Mouse (Mus musculus): ENCODE results near the gene Ccdc175. TPM values are rescaled to one million over a fixed set of nuclear protein-coding genes. Genes with fewer than 3 reads are reported as not detected.

The Ccdc175 gene
- polyA plus RNA-seq, 1 experiment: not detected

GRCm38 (mm10) chr12:72158421-72158820 is 26.4 kb downstream of the Ccdc175 start:
- Histone ChIP-seq H3K4me3 (ENCODE audit: insufficient read depth, low read depth, low read length) (no peak overlapping the region), H3K4me1 (ENCODE audit: control insufficient read depth, insufficient read depth, insufficient read length, low read length) (no peaks in the 10 kb centered on the region), H3K27ac (replicated peaks; ENCODE audit: low read depth, low read length) (no peak overlapping the region)

GRCm38 (mm10) chr12:72150786-72151185 is 34.0 kb downstream of the Ccdc175 start:
- Histone ChIP-seq H3K4me1 (ENCODE audit: control insufficient read depth, insufficient read depth, insufficient read length, low read length) (no peaks in the 10 kb centered on the region), H3K4me3 (ENCODE audit: insufficient read depth, low read depth, low read length) (no peak overlapping the region), H3K27ac (replicated peaks; ENCODE audit: low read depth, low read length) (no peak overlapping the region)

- no peaks in the 10 kb centered on the region for H3K4me1 ChIP-seq (ENCODE audit: control insufficient read depth, insufficient read depth, insufficient read length, low read length)
- H3K4me3 ChIP-seq (ENCODE audit: insufficient read depth, low read depth, low read length): no peak overlapping the region
- H3K27ac ChIP-seq (replicated peaks; ENCODE audit: low read depth, low read length): no peak overlapping the region
These were observed 55.6 kb downstream of the Ccdc175 start for GRCm38 (mm10) chr12:72129203-72129602.

GRCm38 (mm10) chr12:72115686-72116345 is 69.0 kb downstream of the Ccdc175 start:
- Histone ChIP-seq H3K4me1 (ENCODE audit: control insufficient read depth, insufficient read depth, insufficient read length, low read length) (no peaks in the 10 kb centered on the region), H3K27ac (replicated peaks; ENCODE audit: low read depth, low read length) (no peak overlapping the region), H3K4me3 (ENCODE audit: insufficient read depth, low read depth, low read length) (no peak overlapping the region)

GRCm38 (mm10) chr12:72115126-72115525 is 69.7 kb downstream of the Ccdc175 start:
- no peak overlapping the region for H3K27ac ChIP-seq (replicated peaks; ENCODE audit: low read depth, low read length)
- H3K4me3 ChIP-seq (ENCODE audit: insufficient read depth, low read depth, low read length): no peak overlapping the region
- H3K4me1 ChIP-seq (ENCODE audit: control insufficient read depth, insufficient read depth, insufficient read length, low read length): no peaks in the 10 kb centered on the region

- H3K4me1 ChIP-seq (ENCODE audit: control insufficient read depth, insufficient read depth, insufficient read length, low read length): no peaks in the 10 kb centered on the region
- no peak overlapping the region for H3K4me3 ChIP-seq (ENCODE audit: insufficient read depth, low read depth, low read length)
- no peak overlapping the region for H3K27ac ChIP-seq (replicated peaks; ENCODE audit: low read depth, low read length)
These were observed 80.1 kb downstream of the Ccdc175 start for GRCm38 (mm10) chr12:72104525-72105281.

GRCm38 (mm10) chr12:72104027-72104426 is 80.8 kb downstream of the Ccdc175 start:
- Histone ChIP-seq H3K4me3 (ENCODE audit: insufficient read depth, low read depth, low read length) (no peak overlapping the region), H3K4me1 (ENCODE audit: control insufficient read depth, insufficient read depth, insufficient read length, low read length) (no peaks in the 10 kb centered on the region), H3K27ac (replicated peaks; ENCODE audit: low read depth, low read length) (no peak overlapping the region)

- H3K27ac ChIP-seq (replicated peaks; ENCODE audit: low read depth, low read length): no peak overlapping the region
- H3K4me3 ChIP-seq (ENCODE audit: insufficient read depth, low read depth, low read length): no peak overlapping the region
- H3K4me1 ChIP-seq (ENCODE audit: control insufficient read depth, insufficient read depth, insufficient read length, low read length): no peaks in the 10 kb centered on the region
These were observed 82.1 kb downstream of the Ccdc175 start for GRCm38 (mm10) chr12:72102776-72103175.

GRCm38 (mm10) chr12:72096966-72097365 is 87.9 kb downstream of the Ccdc175 start:
- no peak overlapping the region for H3K4me3 ChIP-seq (ENCODE audit: insufficient read depth, low read depth, low read length)
- H3K27ac ChIP-seq (replicated peaks; ENCODE audit: low read depth, low read length): no peak overlapping the region
- no peaks in the 10 kb centered on the region for H3K4me1 ChIP-seq (ENCODE audit: control insufficient read depth, insufficient read depth, insufficient read length, low read length)

GRCm38 (mm10) chr12:72089802-72090201 is 95.0 kb downstream of the Ccdc175 start:
- no peak overlapping the region for H3K4me3 ChIP-seq (ENCODE audit: insufficient read depth, low read depth, low read length)
- no peak overlapping the region for H3K27ac ChIP-seq (replicated peaks; ENCODE audit: low read depth, low read length)
- H3K4me1 ChIP-seq (ENCODE audit: control insufficient read depth, insufficient read depth, insufficient read length, low read length): peaks cover 3% of the 10 kb centered on the region; the same call in 1 of the 2 replicates

GRCm38 (mm10) chr12:72086166-72086825 is 98.5 kb downstream of the Ccdc175 start:
- H3K27ac ChIP-seq (replicated peaks; ENCODE audit: low read depth, low read length): peak overlapping the region; percentile 89
- H3K4me3 ChIP-seq (ENCODE audit: insufficient read depth, low read depth, low read length): peak overlapping the region; percentile 92
- H3K4me1 ChIP-seq (ENCODE audit: control insufficient read depth, insufficient read depth, insufficient read length, low read length): peaks cover 6% of the 10 kb centered on the region; the same call in 1 of the 2 replicates

- Histone ChIP-seq H3K4me1 (ENCODE audit: control insufficient read depth, insufficient read depth, insufficient read length, low read length) (peaks cover 6% of the 10 kb centered on the region; the same call in 1 of the 2 replicates), H3K4me3 (ENCODE audit: insufficient read depth, low read depth, low read length) (peak within 1 kb of the TSS; percentile 92), H3K27ac (replicated peaks; ENCODE audit: low read depth, low read length) (peak within 1 kb of the TSS; percentile 95)
These were observed 99.3 kb downstream of the Ccdc175 start, which contains the start of the genes L3hypdh and Jkamp for GRCm38 (mm10) chr12:72085329-72086165. Gene L3hypdh (minus strand): TSS chr12:72085439. Gene Jkamp (plus strand): TSS chr12:72085589.

- Histone ChIP-seq H3K4me3 (ENCODE audit: insufficient read depth, low read depth, low read length) (peak overlapping the region; percentile 82), H3K27ac (replicated peaks; ENCODE audit: low read depth, low read length) (peak overlapping the region; percentile 51)
These were observed 99.9 kb downstream of the Ccdc175 start for GRCm38 (mm10) chr12:72085024-72085328.

GRCm38 (mm10) chr12:72084261-72085023 is 100.4 kb downstream of the Ccdc175 start:
- Histone ChIP-seq H3K4me3 (ENCODE audit: insufficient read depth, low read depth, low read length) (peak overlapping the region; percentile 82), H3K4me1 (ENCODE audit: control insufficient read depth, insufficient read depth, insufficient read length, low read length) (peaks cover 6% of the 10 kb centered on the region; the same call in 1 of the 2 replicates), H3K27ac (replicated peaks; ENCODE audit: low read depth, low read length) (peak overlapping the region; percentile 51)

More at GRCm38 (mm10) chr12:72085024-72085328, 99.9 kb downstream of the Ccdc175 start:
- H3K4me1 ChIP-seq (ENCODE audit: control insufficient read depth, insufficient read depth, insufficient read length, low read length): peaks cover 6% of the 10 kb centered on the region; the same call in 1 of the 2 replicates
